Mouse (Mus musculus) kidney, embryonic 15.5 days (tissue): ENCODE measurements at regions not wholly inside any gene's neighbourhood (a gene's known extent, or its start where the extent isn't known, plus 50 kb on each side); places are given as distances from the start of the nearest gene placed in this dataset.

Source experiments
- ATAC-seq: fragments of 200-750 bp; cut with Nextera tagmentation; replicated peaks from 2 replicates; pipeline ENCODE4 v1.8.0; 2017; ENCODE audit warnings: moderate TSS enrichment; ENCODE audit not compliant: low FRiP score
- H3K27ac ChIP-seq: fragments of 300-500 bp; sonication (generic); 2 replicates; pipeline ENCODE4 v1.5.1; 2015; ENCODE audit warnings: mild to moderate bottlenecking, inconsistent platforms
- H3K27me3 ChIP-seq: fragments of 300-500 bp; sonication (generic); 2 replicates; pipeline ENCODE4 v1.6.1; 2015; ENCODE audit warnings: inconsistent platforms
- H3K36me3 ChIP-seq: fragments of 300-500 bp; sonication (generic); 2 replicates; pipeline ENCODE4 v1.6.1; 2015; ENCODE audit warnings: inconsistent platforms
- H3K4me1 ChIP-seq: fragments of 300-500 bp; sonication (generic); 2 replicates; pipeline ENCODE4 v1.6.1; 2015; ENCODE audit warnings: inconsistent platforms
- H3K4me2 ChIP-seq: fragments of 300-500 bp; sonication (generic); 2 replicates; pipeline ENCODE4 v1.6.1; 2015; ENCODE audit warnings: moderate library complexity, mild to moderate bottlenecking, inconsistent platforms
- H3K4me3 ChIP-seq: fragments of 300-500 bp; sonication (generic); replicated peaks from 2 replicates; pipeline ENCODE4 v1.5.1; 2015; ENCODE audit warnings: mild to moderate bottlenecking, inconsistent platforms
- H3K9ac ChIP-seq: fragments of 300-500 bp; sonication (generic); 2 replicates; pipeline ENCODE4 v1.6.1; 2015; ENCODE audit warnings: mild to moderate bottlenecking, inconsistent platforms
- H3K9me3 ChIP-seq: fragments of 300-500 bp; sonication (generic); replicated peaks from 2 replicates; pipeline ENCODE4 v1.6.1; 2016; ENCODE audit warnings: inconsistent platforms
- WGBS: fragments of 180-500 bp; shearing (Covaris S2); methylation state at CpG from one replicate; pipeline ENCODE4 v1.1.7; 2015; ENCODE audit warnings: mixed read lengths; 5-methylcytosine and 5-hydroxymethylcytosine counted together

GRCm38 (mm10) chr17:83276000-83276891, 61.2 kb downstream of the Pkdcc start:
- 2% methylated on average over 64 of the region's 64 CpGs for WGBS
- H3K27me3 ChIP-seq, result peaks cover 5% of the 10 kb centered on the region
- peak; percentile 79 for ATAC-seq
- peak overlapping the region; percentile 89 for H3K27ac ChIP-seq
- H3K4me1 ChIP-seq, result peaks cover 53% of the 10 kb centered on the region
- H3K9me3 ChIP-seq, result no peaks in the 10 kb centered on the region
- H3K36me3 ChIP-seq, result no peaks in the 10 kb centered on the region
- peak overlapping the region; percentile 84 for H3K4me2 ChIP-seq
- peak overlapping the region; percentile 53 for H3K4me3 ChIP-seq
- peak overlapping the region; percentile 59 for H3K9ac ChIP-seq

- Histone ChIP-seq H3K36me3 (no peaks in the 10 kb centered on the region), H3K9ac (peak overlapping the region; percentile 59), H3K27ac (peak overlapping the region; percentile 89), H3K4me1 (peaks cover 53% of the 10 kb centered on the region), H3K9me3 (no peaks in the 10 kb centered on the region), H3K27me3 (peaks cover 5% of the 10 kb centered on the region), H3K4me2 (peak overlapping the region; percentile 84), H3K4me3 (peak overlapping the region; percentile 53)
- peak; percentile 53; the same call in 1 of the 2 replicates for ATAC-seq
- WGBS, result 24% methylated on average over 26 of the region's 26 CpGs
These were observed 62.2 kb downstream of the Pkdcc start for GRCm38 (mm10) chr17:83277117-83277947.

- Histone ChIP-seq H3K4me1 (peaks cover 47% of the 10 kb centered on the region), H3K36me3 (no peaks in the 10 kb centered on the region), H3K9me3 (no peaks in the 10 kb centered on the region), H3K4me3 (no peak overlapping the region), H3K27me3 (no peaks in the 10 kb centered on the region; the same call in 1 of the 2 replicates), H3K9ac (peak overlapping the region; percentile 59), H3K4me2 (peak overlapping the region; percentile 84), H3K27ac (peak overlapping the region; percentile 89; the same call in 1 of the 2 replicates)
- WGBS, result 73% methylated on average over 14 of the region's 14 CpGs
- no peak for ATAC-seq
These were observed 63.1 kb downstream of the Pkdcc start for GRCm38 (mm10) chr17:83277948-83278924.

GRCm38 (mm10) chr17:83283328-83283727, 67.4 kb upstream of the Eml4 start:
- Histone ChIP-seq H3K4me2 (no peak overlapping the region), H3K4me1 (peaks cover 20% of the 10 kb centered on the region), H3K9ac (no peak overlapping the region), H3K27me3 (no peaks in the 10 kb centered on the region; the same call in 1 of the 2 replicates), H3K36me3 (no peaks in the 10 kb centered on the region), H3K4me3 (no peak overlapping the region), H3K9me3 (no peaks in the 10 kb centered on the region), H3K27ac (no peak overlapping the region)
- 60% methylated on average over 3 of the region's 3 CpGs for WGBS
- ATAC-seq, result no peak

GRCm38 (mm10) chr17:83287381-83288142, 63.2 kb upstream of the Eml4 start:
- Histone ChIP-seq H3K36me3 (no peaks in the 10 kb centered on the region), H3K9me3 (no peaks in the 10 kb centered on the region), H3K4me1 (peaks cover 15% of the 10 kb centered on the region), H3K27ac (0 out of 2 replicates have a peak overlapping the region, but pooled peaks have one; percentile 18), H3K4me3 (no peak overlapping the region), H3K9ac (no peak overlapping the region), H3K4me2 (peak overlapping the region; percentile 33), H3K27me3 (no peaks in the 10 kb centered on the region)
- 0 out of 2 replicates have a peak, but pooled peaks have one; percentile 37 for ATAC-seq
- WGBS, result 52% methylated on average over 6 of the region's 6 CpGs

GRCm38 (mm10) chr17:83288143-83288492, 62.6 kb upstream of the Eml4 start:
- no peak overlapping the region for H3K9ac ChIP-seq
- 12% methylated on average over 7 of the region's 7 CpGs for WGBS
- H3K9me3 ChIP-seq, result no peaks in the 10 kb centered on the region
- no peaks in the 10 kb centered on the region for H3K36me3 ChIP-seq
- H3K27me3 ChIP-seq, result no peaks in the 10 kb centered on the region
- peak; percentile 81 for ATAC-seq
- H3K27ac ChIP-seq, result 0 out of 2 replicates have a peak overlapping the region, but pooled peaks have one; percentile 18
- H3K4me2 ChIP-seq, result peak overlapping the region; percentile 33
- peaks cover 15% of the 10 kb centered on the region for H3K4me1 ChIP-seq
- H3K4me3 ChIP-seq, result no peak overlapping the region

- Histone ChIP-seq H3K4me3 (no peak overlapping the region), H3K9me3 (no peaks in the 10 kb centered on the region), H3K4me1 (peaks cover 3% of the 10 kb centered on the region; the same call in 1 of the 2 replicates), H3K27ac (no peak overlapping the region), H3K36me3 (no peaks in the 10 kb centered on the region), H3K9ac (no peak overlapping the region), H3K4me2 (no peak overlapping the region), H3K27me3 (no peaks in the 10 kb centered on the region)
- WGBS, result 55% methylated on average over 13 of the region's 13 CpGs
- no peak for ATAC-seq
These were observed 55.0 kb upstream of the Eml4 start for GRCm38 (mm10) chr17:83295526-83296238.

- Histone ChIP-seq H3K9me3 (no peaks in the 10 kb centered on the region), H3K27ac (no peak overlapping the region), H3K36me3 (no peaks in the 10 kb centered on the region)
These were observed 53.2 kb upstream of the Eml4 start for GRCm38 (mm10) chr17:83297379-83298121.

More at GRCm38 (mm10) chr17:83297379-83298121, 53.2 kb upstream of the Eml4 start:
- ATAC-seq, result no peak
- Histone ChIP-seq H3K4me1 (peaks cover 3% of the 10 kb centered on the region; the same call in 1 of the 2 replicates), H3K4me3 (no peak overlapping the region), H3K27me3 (no peaks in the 10 kb centered on the region), H3K9ac (no peak overlapping the region), H3K4me2 (no peak overlapping the region)
- 77% methylated on average over 6 of the region's 6 CpGs for WGBS
